Mouse (Mus musculus) kidney, postnatal 0 days (tissue): Measurements from ENCODE around the gene Lmo7. TPM values are rescaled to one million over a fixed set of nuclear protein-coding genes. Genes with fewer than 3 reads are reported as not detected.

Experiments used
- ATAC-seq: fragments of 200-750 bp; cut with Nextera tagmentation; replicated peaks from 2 replicates; pipeline ENCODE4 v1.8.0; 2017; ENCODE audit warnings: low read depth, moderate number of reproducible peaks, moderate TSS enrichment, moderate library complexity; ENCODE audit not compliant: low FRiP score
- DNase-seq: peaks from one replicate; pipeline ENCODE4 v3.0.0-alpha.2; 2016; ENCODE audit warnings: low spot score
- H3K27ac ChIP-seq: fragments of 300-500 bp; sonication (generic); 2 replicates; pipeline ENCODE4 v1.5.1; 2014; ENCODE audit warnings: mild to moderate bottlenecking
- H3K27me3 ChIP-seq: fragments of 300-500 bp; sonication (generic); 2 replicates; pipeline ENCODE4 v1.6.1; 2014; ENCODE audit warnings: low read length, mixed read lengths; ENCODE audit not compliant: insufficient read depth
- H3K36me3 ChIP-seq: fragments of 300-500 bp; sonication (generic); 2 replicates; pipeline ENCODE4 v1.6.1; 2014; ENCODE audit warnings: low read length, mixed read lengths; ENCODE audit not compliant: insufficient read depth
- H3K4me1 ChIP-seq: fragments of 300-500 bp; sonication (generic); replicated peaks from 2 replicates; pipeline ENCODE4 v1.6.1; 2014; ENCODE audit warnings: antibody characterized with exemption, low read length, mixed read lengths; ENCODE audit not compliant: insufficient read depth
- H3K4me2 ChIP-seq: fragments of 300-500 bp; sonication (generic); 2 replicates; pipeline ENCODE4 v1.6.1; 2014; ENCODE audit warnings: mild to moderate bottlenecking, low read length, moderate library complexity, mixed read lengths
- H3K4me3 ChIP-seq: fragments of 300-500 bp; sonication (generic); replicated peaks from 2 replicates; pipeline ENCODE4 v1.5.1; 2014; ENCODE audit warnings: low read depth, low read length
- H3K9ac ChIP-seq: fragments of 300-500 bp; sonication (generic); 2 replicates; pipeline ENCODE4 v1.6.1; 2014; ENCODE audit warnings: low read depth, low read length
- H3K9me3 ChIP-seq: fragments of 300-500 bp; sonication (generic); replicated peaks from 2 replicates; pipeline ENCODE4 v1.6.1; 2016; ENCODE audit warnings: low read length, inconsistent platforms, mixed read lengths
- CTCF ChIP-seq: IDR thresholded peaks from 2 replicates; pipeline ENCODE4 v1.5.1; 2016; ENCODE audit warnings: antibody characterized with exemption, low read depth, mild to moderate bottlenecking, moderate library complexity
- WGBS: fragments of 180-500 bp; shearing (Covaris S2); extraction: QIAGEN DNeasy Blood & Tissue Kit; methylation state at CpG from one replicate; pipeline ENCODE4 v1.1.7; 2014; 5-methylcytosine and 5-hydroxymethylcytosine counted together
- polyA plus RNA-seq: library from polyadenylated mRNA; unstranded; fragments of >200 nt; fragmentation: Nextera tagmentation; extraction: Ambion mirVana; gene quantifications from 2 replicates; pipeline ENCODE4 v1.2.1, GENCODE M21; 2015

Lmo7 gene
- polyA plus RNA-seq, 1 experiment from 2014 or later, result 14.2 TPM

DNA sequence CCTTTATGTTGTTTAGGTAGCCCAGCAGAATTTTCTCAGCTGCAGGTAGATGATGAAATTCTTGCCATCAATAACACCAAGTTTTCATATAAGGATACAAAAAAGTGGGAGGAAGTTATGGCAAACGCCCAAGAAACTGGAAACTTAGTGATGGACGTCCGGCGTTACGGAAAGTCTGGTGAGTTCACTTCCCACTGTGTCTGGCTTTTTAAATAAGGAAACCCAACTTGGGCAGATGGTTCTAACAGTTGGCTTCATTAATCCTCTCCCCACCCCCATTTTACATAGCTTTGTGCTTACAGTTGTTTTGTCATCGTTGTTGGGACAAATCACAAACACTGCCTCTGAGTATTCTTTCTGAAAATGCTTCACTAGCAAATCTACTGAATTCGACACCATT is 182.2 kb downstream of the Lmo7 start:
- Histone ChIP-seq H3K27ac (no peak overlapping the region), H3K4me3 (no peak overlapping the region), H3K9me3 (no peaks in the 10 kb centered on the region), H3K4me2 (no peak overlapping the region), H3K9ac (no peak overlapping the region), H3K27me3 (no peaks in the 10 kb centered on the region), H3K4me1 (0 out of 2 replicates have a peak, but pooled peaks cover 9% of the 10 kb centered on the region), H3K36me3 (no peaks in the 10 kb centered on the region)
- WGBS, result 72% methylated on average over 7 of the region's 7 CpGs
- no peak for TF ChIP-seq CTCF
- ATAC-seq, result no peak
- DNase-seq, result no peak

DNA sequence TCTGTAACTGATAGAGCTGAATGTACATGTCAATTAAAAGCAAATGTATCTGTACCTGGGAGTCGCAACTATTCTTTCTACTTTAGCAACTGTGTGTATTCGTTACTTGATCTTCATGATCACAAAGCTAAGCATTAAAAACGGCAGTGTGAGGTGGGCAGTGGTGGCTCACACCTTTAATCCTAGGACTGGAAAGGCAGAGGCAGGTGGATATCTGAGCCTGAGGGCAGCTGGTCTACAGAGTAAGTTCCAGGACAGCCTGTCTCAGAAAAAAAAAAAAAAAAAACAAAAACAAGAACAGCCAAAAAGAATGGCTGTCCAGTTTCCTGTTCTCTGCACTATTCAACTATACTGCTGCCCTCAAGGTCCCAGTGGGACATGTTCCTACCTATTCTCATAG is 182.6 kb downstream of the Lmo7 start:
- Histone ChIP-seq H3K4me1 (0 out of 2 replicates have a peak, but pooled peaks cover 9% of the 10 kb centered on the region), H3K36me3 (no peaks in the 10 kb centered on the region), H3K27ac (no peak overlapping the region), H3K4me3 (no peak overlapping the region), H3K9ac (no peak overlapping the region), H3K9me3 (no peaks in the 10 kb centered on the region), H3K27me3 (no peaks in the 10 kb centered on the region), H3K4me2 (no peak overlapping the region)
- no peak for TF ChIP-seq CTCF
- 77% methylated on average over 3 of the region's 3 CpGs for WGBS
- ATAC-seq, result no peak
- DNase-seq, result no peak

DNA sequence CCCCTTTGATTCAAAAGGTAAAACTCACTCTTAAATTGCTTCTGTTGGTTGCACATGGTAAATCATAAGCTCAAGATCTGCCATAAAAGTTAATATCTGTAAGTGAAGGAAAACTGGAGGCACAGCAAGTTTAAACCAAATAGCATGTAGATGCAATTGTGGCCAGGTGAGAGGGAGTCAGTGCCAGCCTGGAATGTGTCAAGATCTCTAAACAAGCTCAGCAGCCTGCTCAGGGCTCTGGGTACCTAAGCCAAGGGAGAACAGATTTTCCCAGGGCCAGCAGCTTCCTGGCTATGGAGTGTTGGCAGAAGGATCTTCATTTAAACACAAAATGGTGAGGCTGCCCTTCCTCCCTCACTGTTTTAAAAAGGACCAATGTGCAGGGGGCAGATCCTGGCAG is 184.6 kb downstream of the Lmo7 start:
- peak overlapping the region; percentile 50; the same call in 1 of the 2 replicates for H3K27ac ChIP-seq

DNA sequence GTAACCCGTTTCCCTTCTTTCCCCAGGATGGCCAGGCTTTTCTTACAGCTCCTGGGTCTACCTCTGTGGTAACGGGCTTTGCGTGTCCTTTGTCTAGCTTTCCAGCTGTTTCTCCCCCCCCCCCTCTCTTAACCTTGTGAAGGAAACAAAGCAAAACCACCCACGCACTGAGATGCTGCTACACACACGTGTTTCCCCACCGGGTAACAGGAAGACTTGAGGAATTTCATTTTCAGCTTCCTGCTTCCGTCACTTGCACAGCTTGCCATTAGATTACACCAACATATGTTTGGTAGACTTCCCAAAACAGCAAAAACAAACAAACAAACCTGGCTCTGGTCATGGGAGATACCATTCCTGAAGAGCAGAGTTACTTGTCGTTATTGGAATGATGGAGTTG is 186.1 kb downstream of the Lmo7 start:
- no peak overlapping the region for H3K9ac ChIP-seq
- H3K27me3 ChIP-seq, result no peaks in the 10 kb centered on the region
- H3K4me2 ChIP-seq, result no peak overlapping the region
- TF ChIP-seq CTCF, result no peak
- no peak overlapping the region for H3K27ac ChIP-seq
- peak; percentile 18 for DNase-seq
- 0 out of 2 replicates have a peak, but pooled peaks cover 9% of the 10 kb centered on the region for H3K4me1 ChIP-seq
- no peaks in the 10 kb centered on the region for H3K9me3 ChIP-seq
- no peak for ATAC-seq
- no peak overlapping the region for H3K4me3 ChIP-seq
- no peaks in the 10 kb centered on the region for H3K36me3 ChIP-seq
- WGBS, result 58% methylated on average over 8 of the region's 8 CpGs

More for the DNA sequence above, 184.6 kb downstream of the Lmo7 start:
- Histone ChIP-seq H3K9ac (no peak overlapping the region), H3K4me1 (0 out of 2 replicates have a peak, but pooled peaks cover 9% of the 10 kb centered on the region), H3K36me3 (no peaks in the 10 kb centered on the region), H3K9me3 (no peaks in the 10 kb centered on the region), H3K27me3 (no peaks in the 10 kb centered on the region), H3K4me2 (no peak overlapping the region), H3K4me3 (no peak overlapping the region)
- no peak for TF ChIP-seq CTCF
- ATAC-seq, result 0 out of 2 replicates have a peak, but pooled peaks have one; percentile 46
- peak; percentile 36 for DNase-seq

DNA sequence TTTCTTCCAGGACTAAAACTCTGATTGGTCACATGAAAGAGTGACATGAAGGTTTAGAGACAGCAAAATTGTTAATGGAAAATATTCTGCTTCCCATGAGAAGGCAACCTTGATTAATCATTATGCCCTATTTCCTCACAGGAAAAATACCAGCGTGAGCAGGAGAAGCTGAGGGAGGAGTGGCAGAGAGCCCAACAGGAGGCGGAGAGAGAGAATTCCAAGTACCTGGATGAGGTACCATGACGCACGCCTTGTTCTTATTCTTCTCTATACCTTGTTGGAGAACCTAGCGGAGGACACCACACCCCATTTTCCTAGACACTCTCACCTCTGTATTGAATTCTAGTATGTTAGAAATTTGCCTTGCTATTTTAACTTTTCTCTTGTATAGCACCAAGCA is 188.7 kb downstream of the Lmo7 start:
- Histone ChIP-seq H3K4me1 (0 out of 2 replicates have a peak, but pooled peaks cover 5% of the 10 kb centered on the region), H3K36me3 (no peaks in the 10 kb centered on the region), H3K9me3 (no peaks in the 10 kb centered on the region), H3K4me2 (no peak overlapping the region), H3K4me3 (no peak overlapping the region), H3K27me3 (no peaks in the 10 kb centered on the region), H3K27ac (no peak overlapping the region), H3K9ac (no peak overlapping the region)
- WGBS, result 73% methylated on average over 5 of the region's 5 CpGs
- ATAC-seq (peak; percentile 57; the same call in 1 of the 2 replicates), DNase-seq (peak; percentile 41)
- TF ChIP-seq CTCF, result no peak

DNA sequence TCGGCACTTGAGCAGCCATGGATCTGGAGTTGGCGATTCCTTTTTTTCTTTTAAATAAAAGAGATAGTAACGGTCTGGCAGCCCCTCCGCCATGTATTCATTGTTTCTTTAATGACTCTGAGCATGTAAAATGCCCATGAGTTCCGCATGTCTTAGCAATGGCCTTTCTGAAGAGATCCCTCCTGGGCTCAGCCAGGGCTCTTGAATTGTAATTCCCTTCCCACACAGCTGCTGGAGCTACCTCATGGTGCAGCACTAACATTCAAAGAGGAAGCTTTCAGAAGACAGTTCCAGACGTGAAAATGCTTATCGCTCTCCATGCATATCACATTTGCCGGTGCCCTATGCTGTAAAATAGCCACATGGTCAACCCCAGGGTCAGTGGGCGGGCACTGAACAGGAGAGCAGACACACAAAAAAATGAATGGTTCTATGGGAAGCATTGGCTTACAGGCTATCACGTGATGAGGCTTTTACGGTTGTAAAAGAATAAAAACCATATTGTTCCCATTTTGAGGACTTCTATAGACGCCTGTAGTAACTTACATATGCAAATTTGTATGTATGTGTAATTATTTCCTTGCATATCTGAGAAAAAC is 198.0 kb downstream of the Lmo7 start:
- no peak for TF ChIP-seq CTCF
- 88% methylated on average over 12 of the region's 12 CpGs for WGBS
- ATAC-seq (no peak), DNase-seq (no peak)
- Histone ChIP-seq H3K4me3 (no peak overlapping the region), H3K27me3 (no peaks in the 10 kb centered on the region), H3K27ac (no peak overlapping the region), H3K9me3 (no peaks in the 10 kb centered on the region), H3K9ac (no peak overlapping the region), H3K36me3 (0 out of 2 replicates have a peak, but pooled peaks cover 7% of the 10 kb centered on the region), H3K4me1 (no peaks in the 10 kb centered on the region), H3K4me2 (no peak overlapping the region)
